Mouse (Mus musculus) midbrain, postnatal 0 days (tissue): ENCODE measurements around the gene Kcnip3. TPM values are rescaled to one million over a fixed set of nuclear protein-coding genes. Genes with fewer than 3 reads are reported as not detected.

Experiments used
- ATAC-seq: fragments of 200-750 bp; cut with Nextera tagmentation; 2 replicates; pipeline ENCODE4 v1.8.0; 2017; ENCODE audit warnings: moderate number of reproducible peaks, mild to moderate bottlenecking, moderate TSS enrichment, moderate library complexity; ENCODE audit not compliant: low FRiP score
- DNase-seq: peaks from one replicate; pipeline ENCODE4 v3.0.0-alpha.2; 2015; ENCODE audit warnings: low spot score
- H3K27ac ChIP-seq: fragments of 300-500 bp; sonication (generic); 2 replicates; pipeline ENCODE4 v1.5.1; 2014; ENCODE audit warnings: low read depth, mild to moderate bottlenecking, low read length, mixed read lengths
- H3K27me3 ChIP-seq: fragments of 300-500 bp; sonication (generic); 2 replicates; pipeline ENCODE4 v1.6.1; 2014; ENCODE audit warnings: low read length, control low read depth, mixed read lengths; ENCODE audit not compliant: insufficient read depth
- H3K36me3 ChIP-seq: fragments of 300-500 bp; sonication (generic); 2 replicates; pipeline ENCODE4 v1.6.1; 2014; ENCODE audit warnings: low read length, control low read depth, mixed read lengths; ENCODE audit not compliant: insufficient read depth
- H3K4me1 ChIP-seq: fragments of 300-500 bp; sonication (generic); 2 replicates; pipeline ENCODE4 v1.6.1; 2014; ENCODE audit warnings: mild to moderate bottlenecking, control low read depth, antibody characterized with exemption, low read length, mixed read lengths; ENCODE audit not compliant: insufficient read depth
- H3K4me2 ChIP-seq: fragments of 300-500 bp; sonication (generic); 2 replicates; pipeline ENCODE4 v1.6.1; 2014; ENCODE audit warnings: low read depth, mild to moderate bottlenecking, low read length, mixed read lengths; ENCODE audit not compliant: poor library complexity, severe bottlenecking
- H3K4me3 ChIP-seq: fragments of 300-500 bp; sonication (generic); 2 replicates; pipeline ENCODE4 v1.5.1; 2014; ENCODE audit warnings: low read depth, mild to moderate bottlenecking, low read length, moderate library complexity
- H3K9ac ChIP-seq: fragments of 300-500 bp; sonication (generic); replicated peaks from 2 replicates; pipeline ENCODE4 v1.6.1; 2014; ENCODE audit warnings: mild to moderate bottlenecking, low read length, moderate library complexity, mixed read lengths; ENCODE audit not compliant: poor library complexity, severe bottlenecking
- H3K9me3 ChIP-seq: fragments of 300-500 bp; sonication (generic); 2 replicates; pipeline ENCODE4 v1.6.1; 2016; ENCODE audit warnings: low read length, control low read depth
- CTCF ChIP-seq: IDR thresholded peaks from 2 replicates; pipeline ENCODE4 v1.5.1; 2016; ENCODE audit warnings: antibody characterized with exemption, mild to moderate bottlenecking
- WGBS: fragments of 180-500 bp; shearing (Covaris S2); extraction: QIAGEN DNeasy Blood & Tissue Kit; methylation state at CpG from one replicate; pipeline ENCODE4 v1.1.7; 2014; 5-methylcytosine and 5-hydroxymethylcytosine counted together
- polyA plus RNA-seq: library from polyadenylated mRNA; unstranded; fragments of >200 nt; fragmentation: Nextera tagmentation; extraction: Ambion mirVana; gene quantifications from 2 replicates; pipeline ENCODE4 v1.2.1, GENCODE M21; 2015
- total RNA-seq: library from RNA; depleted of rRNA; stranded (reverse); fragments of >200 nt; gene quantifications from 2 replicates; pipeline ENCODE4 v1.2.3, GENCODE M21; 2014

Kcnip3 gene
- total and polyA plus RNA-seq, 2 experiments from 2014 or later = 14.2 to 33.2 TPM

DNA sequence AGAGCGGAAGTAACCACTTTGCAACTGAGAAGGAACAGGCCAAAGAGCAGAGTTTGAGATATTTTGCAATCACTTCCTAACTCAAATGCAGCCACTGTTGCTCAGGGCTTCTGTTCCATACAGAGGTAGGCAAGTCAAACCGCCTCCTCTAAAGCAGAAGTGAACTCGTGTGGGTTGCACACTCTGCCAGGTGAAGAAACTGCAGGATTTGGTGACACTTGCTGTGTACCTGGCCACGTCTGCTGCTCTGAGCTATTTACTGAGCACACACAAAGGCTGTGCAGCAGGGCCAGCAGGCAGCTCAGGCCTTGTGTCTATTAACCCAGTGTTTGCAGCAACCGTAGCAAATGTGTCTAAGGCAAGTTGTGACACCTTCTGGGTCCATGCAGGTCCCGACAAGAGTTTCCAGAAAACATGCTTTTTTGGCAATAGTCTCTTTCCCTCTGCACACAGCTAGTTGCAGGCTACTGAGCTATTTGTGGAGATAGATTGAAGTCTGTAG is 15.7 kb downstream of the Kcnip3 start:
- no peak for DNase-seq
- Histone ChIP-seq H3K4me1 (0 out of 2 replicates have a peak, but pooled peaks cover 3% of the 10 kb centered on the region), H3K4me3 (no peak overlapping the region), H3K9ac (no peak overlapping the region), H3K36me3 (0 out of 2 replicates have a peak, but pooled peaks cover 11% of the 10 kb centered on the region), H3K27ac (no peak overlapping the region), H3K9me3 (no peaks in the 10 kb centered on the region), H3K27me3 (no peaks in the 10 kb centered on the region), H3K4me2 (no peak overlapping the region)
- 87% methylated on average over 6 of the region's 6 CpGs for WGBS
- ATAC-seq = no peak
- no peak for TF ChIP-seq CTCF

DNA sequence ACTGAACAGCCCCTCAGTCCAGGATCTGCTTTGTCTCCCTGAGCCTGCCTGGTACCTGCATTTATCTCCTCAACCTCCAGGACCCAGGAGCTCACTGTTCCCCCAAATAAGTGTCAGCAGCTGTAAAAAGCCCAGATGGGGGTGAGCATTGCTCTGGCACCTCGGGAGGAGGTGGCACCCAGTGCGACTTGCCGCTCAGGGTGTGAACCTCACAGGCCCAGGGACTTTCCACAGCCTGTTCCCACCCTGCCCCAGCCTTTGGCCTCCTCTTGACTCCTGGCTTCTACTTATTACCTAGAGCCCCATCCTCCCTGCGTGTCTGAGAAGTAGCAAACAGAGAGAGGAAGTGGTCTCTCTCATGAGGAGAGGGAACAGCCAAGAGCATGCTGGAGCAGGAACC is 16.7 kb downstream of the Kcnip3 start:
- no peaks in the 10 kb centered on the region for H3K27me3 ChIP-seq
- H3K4me2 ChIP-seq = no peak overlapping the region
- no peak overlapping the region for H3K9ac ChIP-seq
- 84% methylated on average over 4 of the region's 4 CpGs for WGBS
- H3K4me1 ChIP-seq = 0 out of 2 replicates have a peak, but pooled peaks cover 3% of the 10 kb centered on the region
- no peak for TF ChIP-seq CTCF
- no peak for ATAC-seq
- H3K9me3 ChIP-seq = no peaks in the 10 kb centered on the region
- no peak overlapping the region for H3K27ac ChIP-seq
- H3K36me3 ChIP-seq = 0 out of 2 replicates have a peak, but pooled peaks cover 10% of the 10 kb centered on the region
- no peak overlapping the region for H3K4me3 ChIP-seq
- no peak for DNase-seq

DNA sequence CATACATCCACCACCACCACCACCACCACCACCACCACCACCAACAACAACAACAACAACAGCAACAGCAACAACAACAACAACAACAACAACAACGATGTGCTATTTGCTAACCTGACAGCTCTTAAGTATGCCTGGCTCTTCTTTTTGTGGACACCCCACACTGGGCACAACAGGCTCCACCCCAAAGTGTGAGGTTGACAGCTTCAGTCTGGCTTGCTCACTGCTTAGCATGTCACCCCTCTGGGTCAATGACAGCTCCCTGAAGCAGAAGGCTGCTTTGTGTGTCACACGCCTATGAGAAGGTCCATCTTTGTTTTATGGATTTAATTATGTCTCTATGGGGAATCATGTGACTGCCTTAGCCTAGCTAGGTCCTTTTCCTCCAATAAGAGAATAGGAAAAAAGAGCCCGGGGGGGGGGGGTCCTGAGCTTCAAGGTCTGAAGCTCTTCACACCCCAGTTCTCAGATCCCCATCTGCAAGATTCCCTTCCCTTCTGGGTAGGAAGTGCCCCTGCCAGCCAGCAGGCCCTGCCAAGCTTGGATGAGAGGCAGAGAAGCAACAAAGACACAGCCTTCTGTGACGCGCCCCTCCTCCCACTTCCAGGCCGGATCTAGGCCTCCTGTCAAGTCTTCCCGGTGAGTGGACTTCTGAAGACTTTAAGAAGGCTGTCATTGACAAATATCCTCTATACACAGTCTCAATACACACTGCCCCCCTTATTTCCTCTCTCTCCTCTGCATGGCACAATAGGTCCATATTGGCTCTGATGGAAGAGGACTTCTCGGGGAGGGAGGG is 17.9 kb downstream of the Kcnip3 start:
- 45% methylated on average over 8 of the region's 8 CpGs for WGBS
- TF ChIP-seq CTCF = no peak
- DNase-seq (peak; percentile 75), ATAC-seq (0 out of 2 replicates have a peak, but pooled peaks have one; percentile 18)
- H3K9me3 ChIP-seq = no peaks in the 10 kb centered on the region
- 0 out of 2 replicates have a peak, but pooled peaks cover 3% of the 10 kb centered on the region for H3K4me1 ChIP-seq
- no peak overlapping the region for H3K9ac ChIP-seq
- no peaks in the 10 kb centered on the region for H3K27me3 ChIP-seq
- peak overlapping the region; percentile 43 for H3K27ac ChIP-seq
- H3K4me3 ChIP-seq = no peak overlapping the region
- H3K4me2 ChIP-seq = no peak overlapping the region
- 0 out of 2 replicates have a peak, but pooled peaks cover 3% of the 10 kb centered on the region for H3K36me3 ChIP-seq

DNA sequence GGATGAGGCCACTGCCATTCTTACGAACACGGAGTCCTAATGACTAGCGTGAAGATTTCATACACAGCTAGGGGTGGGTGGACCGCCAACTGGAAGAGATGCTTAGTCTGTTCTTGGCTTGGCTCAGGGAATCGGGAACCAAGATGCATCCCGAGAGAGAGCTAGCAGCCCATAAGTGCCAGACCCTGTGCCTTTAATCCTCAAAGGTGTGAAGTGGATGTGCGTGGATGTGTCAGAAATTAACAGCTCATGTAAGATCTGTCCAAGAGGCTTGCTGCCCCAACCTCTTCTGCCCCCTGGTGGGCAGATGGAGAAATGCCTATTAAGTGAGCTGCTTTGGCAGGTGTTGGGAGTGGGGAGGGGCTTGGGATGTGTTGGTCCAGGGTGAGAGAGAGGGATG is 20.8 kb downstream of the Kcnip3 start:
- no peaks in the 10 kb centered on the region for H3K9me3 ChIP-seq
- WGBS = 66% methylated on average over 7 of the region's 7 CpGs
- H3K4me3 ChIP-seq = no peak overlapping the region
- no peak overlapping the region for H3K27ac ChIP-seq
- no peak for ATAC-seq
- H3K9ac ChIP-seq = no peak overlapping the region
- no peaks in the 10 kb centered on the region for H3K27me3 ChIP-seq
- H3K36me3 ChIP-seq = no peaks in the 10 kb centered on the region
- H3K4me2 ChIP-seq = no peak overlapping the region
- TF ChIP-seq CTCF = peak; percentile 80
- DNase-seq = peak; percentile 41
- H3K4me1 ChIP-seq = no peaks in the 10 kb centered on the region

DNA sequence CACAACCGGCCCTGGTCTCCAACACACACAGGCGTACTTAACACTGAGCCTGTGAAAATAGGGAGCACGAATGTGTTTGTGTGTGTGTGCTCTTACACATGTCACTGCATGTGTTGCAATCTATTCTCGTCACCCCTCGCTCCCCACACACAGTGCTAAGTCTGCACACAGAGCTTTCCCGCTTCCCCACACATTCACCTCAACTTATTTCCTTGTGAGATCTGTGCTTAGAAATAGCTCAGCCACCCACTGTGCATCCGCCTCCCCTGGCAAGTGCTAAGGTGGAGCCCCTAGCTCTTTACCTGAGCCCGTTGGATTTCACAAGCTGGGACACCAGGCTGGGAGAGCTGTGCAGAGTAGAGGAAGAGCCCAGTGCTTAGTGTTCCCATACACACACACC is 23.1 kb downstream of the Kcnip3 start:
- Histone ChIP-seq H3K4me2 (no peak overlapping the region), H3K9ac (no peak overlapping the region)
- WGBS = 75% methylated on average over 8 of the region's 8 CpGs

DNA sequence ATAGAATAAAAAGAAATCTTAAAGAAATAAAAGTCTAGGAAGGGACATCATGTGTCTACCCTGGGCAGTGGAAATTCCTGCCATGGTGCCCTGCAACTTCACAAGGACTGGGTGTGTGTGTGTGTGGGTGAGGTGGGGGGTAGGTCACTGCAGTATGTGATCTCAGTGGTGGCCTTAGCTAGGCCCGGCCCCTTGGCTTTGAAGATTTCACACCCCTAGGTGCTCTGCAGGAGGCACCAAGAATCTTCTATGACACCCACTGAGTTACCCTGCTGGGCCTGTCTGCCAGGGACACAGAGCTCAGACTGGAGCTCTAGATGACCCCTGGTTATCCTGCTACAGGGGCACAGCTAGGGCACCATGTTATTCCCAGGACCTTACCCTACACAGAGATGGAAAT is 25.6 kb downstream of the Kcnip3 start:
- Histone ChIP-seq H3K4me3 (no peak overlapping the region), H3K27ac (no peak overlapping the region), H3K27me3 (no peaks in the 10 kb centered on the region), H3K4me2 (no peak overlapping the region), H3K9ac (no peak overlapping the region), H3K4me1 (no peaks in the 10 kb centered on the region), H3K36me3 (no peaks in the 10 kb centered on the region), H3K9me3 (no peaks in the 10 kb centered on the region)
- TF ChIP-seq CTCF = no peak
- ATAC-seq (no peak), DNase-seq (no peak)
- WGBS = 62% methylated on average over 1 of the region's 1 CpGs

More for the DNA sequence above, 23.1 kb downstream of the Kcnip3 start:
- DNase-seq (no peak), ATAC-seq (no peak)
- Histone ChIP-seq H3K27me3 (no peaks in the 10 kb centered on the region), H3K9me3 (no peaks in the 10 kb centered on the region), H3K4me1 (no peaks in the 10 kb centered on the region), H3K27ac (no peak overlapping the region), H3K4me3 (no peak overlapping the region), H3K36me3 (no peaks in the 10 kb centered on the region)
- TF ChIP-seq CTCF = no peak
